Mouse (Mus musculus): Measurements from ENCODE around the gene Kin. TPM values are rescaled to one million over a fixed set of nuclear protein-coding genes. Genes with fewer than 3 reads are reported as not detected.

Gene Kin
- 51.1 TPM for polyA plus RNA-seq (2017; shearing (Covaris generic))

GRCm38 (mm10) chr2:10080310-10081010 lies at the start of gene Kin, which contains the start of gene Atp5c1:
TSS of gene Kin (plus strand) at chr2:10080593.
TSS of gene Atp5c1 (minus strand) at chr2:10080510.

GRCm38 (mm10) chr2:10048461-10048860 lies 31.9 kb upstream of the Kin start, which contains the start of gene Taf3:
TSS of gene Taf3 (minus strand) at chr2:10048596.

GRCm38 (mm10) chr2:10131296-10131695 lies 50.9 kb downstream of the Kin start, which contains the start of gene Itih2:
TSS of gene Itih2 (minus strand) at chr2:10131396.

Other genes with a start within 250 kb of the Kin start
- gene 4930412O13Rik, start 199.3 kb upstream of the Kin start, polyA plus RNA-seq (2017; shearing (Covaris generic)): not detected
- not detected for gene 9230102O04Rik, start 191.1 kb upstream of the Kin start, polyA plus RNA-seq (2017; shearing (Covaris generic))
- gene Gata3, start 190.6 kb upstream of the Kin start, polyA plus RNA-seq (2017; shearing (Covaris generic)): 60.0 TPM
- 25.4 TPM for gene Taf3, start 32.0 kb upstream of the Kin start, polyA plus RNA-seq (2017; shearing (Covaris generic))
- 316 TPM for gene Atp5c1, start 83 bp upstream of the Kin start, polyA plus RNA-seq (2017; shearing (Covaris generic))
- not detected for gene Itih2, start 50.8 kb downstream of the Kin start, polyA plus RNA-seq (2017; shearing (Covaris generic))
- 0.87 TPM for gene Itih5, start 73.0 kb downstream of the Kin start, polyA plus RNA-seq (2017; shearing (Covaris generic))

Data from effector memory CD4-positive, alpha-beta T cell, adult 5 months (primary cell).